In the genomic region with DNA sequence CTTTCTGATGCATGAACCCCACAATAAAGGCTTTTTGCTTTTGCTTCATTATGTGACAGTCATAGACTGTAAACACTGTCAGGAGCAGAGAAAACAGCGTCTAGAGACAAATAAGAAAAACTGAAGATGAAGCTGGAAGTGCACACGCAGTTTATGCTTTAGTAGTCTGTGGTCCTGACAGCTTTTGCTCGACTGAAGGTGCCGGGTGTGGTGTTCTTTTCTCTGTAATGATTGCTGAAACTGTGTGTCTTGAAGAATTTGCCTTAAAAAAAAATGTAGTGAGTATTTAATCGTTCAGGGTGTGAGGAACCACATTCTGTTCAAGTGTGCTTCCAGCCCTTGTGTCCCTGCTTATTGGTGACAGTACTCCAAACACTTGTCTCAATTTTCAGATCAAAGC, we compare ENCODE assay signal across 21 mouse cellular contexts.
A peak's percentile ranks its signal among the peaks of the same experiment; 100 is the strongest.
DNase-seq lines count a peak whose midpoint lies in the region; ATAC-seq and TF ChIP-seq lines count a peak whose summit lies in the region.
"Had no signal": no experiment of that assay in that cellular context is flagged by ENCODE, and none has a peak within 500 bp of the region (broad histone marks: within the 10 kb centered on the region; RNA-seq: fewer than 3 reads in every experiment).

No protein-coding gene starts in this region.

- no peak overlapping the region for H3K27ac ChIP-seq in forebrain, embryonic 14.5 days (ENCODE audit: low read depth, low read length)
- H3K27ac ChIP-seq in forebrain, embryonic 12.5 days: no peak overlapping the region
- no peak overlapping the region for H3K27ac ChIP-seq in forebrain, postnatal 0 days (ENCODE audit: low read depth, low read length)
- no peak overlapping the region for H3K27ac ChIP-seq in forebrain, embryonic 11.5 days (ENCODE audit: low read depth, low read length)
- H3K27ac ChIP-seq: embryonic facial prominence, embryonic 13.5 days; embryonic facial prominence, embryonic 15.5 days; forebrain, embryonic 10.5 days had no signal

- no peaks in the 10 kb centered on the region for H3K9me3 ChIP-seq in forebrain, embryonic 14.5 days (replicated peaks; ENCODE audit: control insufficient read depth, low read length)
- peaks cover 5% of the 10 kb centered on the region; the same call in 1 of the 2 replicates for H3K9me3 ChIP-seq in forebrain, embryonic 12.5 days
- H3K9me3 ChIP-seq in forebrain, postnatal 0 days (ENCODE audit: low read length): no peaks in the 10 kb centered on the region
- no peaks in the 10 kb centered on the region; the same call in 1 of the 2 replicates for H3K9me3 ChIP-seq in forebrain, embryonic 11.5 days (ENCODE audit: control insufficient read depth, low read length)
- H3K9me3 ChIP-seq: embryonic facial prominence, embryonic 13.5 days; embryonic facial prominence, embryonic 15.5 days; forebrain, embryonic 10.5 days had no signal

- peak; percentile 19 for DNase-seq in forebrain, embryonic 14.5 days (ENCODE audit: low spot score)
- DNase-seq in forebrain, postnatal 0 days: peak; percentile 37
- DNase-seq in forebrain, embryonic 11.5 days (ENCODE audit: low spot score): no peak
- peak; percentile 13 for DNase-seq in brain, adult 2 months (ENCODE audit: low read depth, low spot score)
- DNase-seq in brain, embryonic 14.5 days (ENCODE audit: low read depth): peak; percentile 34
- DNase-seq in left cerebral cortex, adult 11 months (ENCODE audit: low spot score): no peak
- DNase-seq: adrenal gland, adult 2 months; adrenal gland, postnatal 10 days; adrenal gland, postnatal 25 days; cerebellum, adult 11 months; cerebellum, adult 18-20 months; cerebellum, adult 8-10 months; cerebellum, adult 9-11 months; cerebellum, postnatal 14 days; cerebellum, postnatal 36 days; embryo, embryonic 11 days had no signal

- WGBS in forebrain, embryonic 14.5 days: 70% methylated on average over 5 of the region's 5 CpGs
- WGBS in forebrain, embryonic 12.5 days: 76% methylated on average over 5 of the region's 5 CpGs
- 38% methylated on average over 5 of the region's 5 CpGs for WGBS in forebrain, postnatal 0 days
- 85% methylated on average over 5 of the region's 5 CpGs for WGBS in forebrain, embryonic 11.5 days

- no peak for TF ChIP-seq CTCF in forebrain, postnatal 0 days (IDR thresholded peaks at IDR 0.05; ENCODE audit: low read depth)
- TF ChIP-seq CTCF in brain, embryonic 14.5 days (IDR thresholded peaks at IDR 0.05; ENCODE audit: borderline replicate concordance, extremely low read depth, insufficient read depth, insufficient read length): no peak

- H3K4me3 ChIP-seq in forebrain, embryonic 14.5 days (ENCODE audit: low read depth, low read length): no peak overlapping the region
- H3K4me3 ChIP-seq in forebrain, embryonic 12.5 days (replicated peaks): no peak overlapping the region
- H3K4me3 ChIP-seq in forebrain, postnatal 0 days (ENCODE audit: low read depth, low read length): no peak overlapping the region
- H3K4me3 ChIP-seq in forebrain, embryonic 11.5 days (ENCODE audit: low read depth, low read length): no peak overlapping the region
- H3K4me3 ChIP-seq: embryonic facial prominence, embryonic 13.5 days; embryonic facial prominence, embryonic 15.5 days; erythroblast, embryonic 14.5 days; forebrain, embryonic 10.5 days had no signal

- no peak for TF ChIP-seq POLR2A in brain, embryonic 14.5 days (IDR thresholded peaks at IDR 0.05; ENCODE audit: borderline replicate concordance, extremely low read depth, insufficient read depth, insufficient read length, poor library complexity, severe bottlenecking)

- no peaks in the 10 kb centered on the region for H3K36me3 ChIP-seq in forebrain, embryonic 14.5 days (ENCODE audit: control insufficient read depth, insufficient read depth, low read length)
- H3K36me3 ChIP-seq in forebrain, embryonic 12.5 days (replicated peaks): no peaks in the 10 kb centered on the region
- H3K36me3 ChIP-seq in forebrain, postnatal 0 days (ENCODE audit: insufficient read depth): no peaks in the 10 kb centered on the region
- no peaks in the 10 kb centered on the region for H3K36me3 ChIP-seq in forebrain, embryonic 11.5 days (ENCODE audit: control insufficient read depth, insufficient read depth, low read length)
- H3K36me3 ChIP-seq: embryonic facial prominence, embryonic 13.5 days; embryonic facial prominence, embryonic 15.5 days; forebrain, embryonic 10.5 days had no signal

- no peaks in the 10 kb centered on the region for H3K27me3 ChIP-seq in forebrain, embryonic 14.5 days (replicated peaks; ENCODE audit: control insufficient read depth, insufficient read depth, low read length)
- no peaks in the 10 kb centered on the region for H3K27me3 ChIP-seq in forebrain, embryonic 12.5 days
- H3K27me3 ChIP-seq in forebrain, postnatal 0 days (ENCODE audit: insufficient read depth, low read length): no peaks in the 10 kb centered on the region
- H3K27me3 ChIP-seq in forebrain, embryonic 11.5 days (ENCODE audit: control insufficient read depth, insufficient read depth, low read length): no peaks in the 10 kb centered on the region
- H3K27me3 ChIP-seq: embryonic facial prominence, embryonic 13.5 days; embryonic facial prominence, embryonic 15.5 days had no signal

- no peak for ATAC-seq in forebrain, embryonic 14.5 days
- no peak for ATAC-seq in forebrain, embryonic 12.5 days (ENCODE audit: low FRiP score)
- peak; percentile 68 for ATAC-seq in forebrain, postnatal 0 days
- ATAC-seq in forebrain, embryonic 11.5 days (replicated peaks; ENCODE audit: low FRiP score): no peak

- H3K9ac ChIP-seq in forebrain, embryonic 14.5 days (ENCODE audit: low read length): no peak overlapping the region
- no peak overlapping the region for H3K9ac ChIP-seq in forebrain, embryonic 12.5 days
- H3K9ac ChIP-seq in forebrain, postnatal 0 days: no peak overlapping the region
- no peak overlapping the region for H3K9ac ChIP-seq in forebrain, embryonic 11.5 days (ENCODE audit: low read length)
- H3K9ac ChIP-seq: embryonic facial prominence, embryonic 13.5 days; embryonic facial prominence, embryonic 15.5 days had no signal

- no peak overlapping the region for H3K4me2 ChIP-seq in forebrain, embryonic 14.5 days (ENCODE audit: low read length)
- H3K4me2 ChIP-seq in forebrain, embryonic 12.5 days: no peak overlapping the region
- no peak overlapping the region for H3K4me2 ChIP-seq in forebrain, postnatal 0 days (ENCODE audit: low read depth)
- H3K4me2 ChIP-seq in forebrain, embryonic 11.5 days (ENCODE audit: low read depth, low read length, severe bottlenecking): no peak overlapping the region
- H3K4me2 ChIP-seq: embryonic facial prominence, embryonic 13.5 days; embryonic facial prominence, embryonic 15.5 days had no signal

- H3K4me1 ChIP-seq in forebrain, embryonic 14.5 days (ENCODE audit: control insufficient read depth, insufficient read depth, low read length): no peaks in the 10 kb centered on the region
- no peaks in the 10 kb centered on the region for H3K4me1 ChIP-seq in forebrain, embryonic 12.5 days
- H3K4me1 ChIP-seq in forebrain, postnatal 0 days (ENCODE audit: insufficient read depth): no peaks in the 10 kb centered on the region
- H3K4me1 ChIP-seq in forebrain, embryonic 11.5 days (replicated peaks; ENCODE audit: control insufficient read depth, insufficient read depth, low read length): no peaks in the 10 kb centered on the region
- H3K4me1 ChIP-seq: embryonic facial prominence, embryonic 13.5 days; embryonic facial prominence, embryonic 15.5 days had no signal

Comparison
In these comparisons a context has a peak if more than half of its experiments do, and no peak if none do; other contexts are left out.
1. DNase-seq: peak in forebrain, embryonic 14.5 days (single experiment), forebrain, postnatal 0 days (single experiment), brain, adult 2 months (single experiment) and brain, embryonic 14.5 days (single experiment); none in forebrain, embryonic 11.5 days (single experiment) and left cerebral cortex, adult 11 months (single experiment).